Mouse (Mus musculus) liver, adult 2 months (tissue): ENCODE results near the gene Pomt2.

ENCODE experiments used
- CTCF ChIP-seq: fragments of 200-500 bp; IDR thresholded peaks from 2 replicates; pipeline ENCODE4 v1.5.1; 2011; ENCODE audit warnings: low read depth, low read length, control low read depth
- POLR2A ChIP-seq: fragments of 200-500 bp; IDR thresholded peaks from 2 replicates; pipeline ENCODE4 v1.6.1; 2011; ENCODE audit warnings: low read length, control low read depth; ENCODE audit not compliant: insufficient read depth; ENCODE audit errors: extremely low read depth

GRCm38 (mm10) chr12:87148136-87148535, 368 bp upstream of the Pomt2 start:
- no peak for TF ChIP-seq POLR2A
- no peak for TF ChIP-seq CTCF
